Mouse (Mus musculus) brain, embryonic 14.5 days (tissue): ENCODE measurements around the gene Cyba. TPM values are rescaled to one million over a fixed set of nuclear protein-coding genes. Genes with fewer than 3 reads are reported as not detected.

Experiments used
- DNase-seq: peaks from one replicate; pipeline ENCODE4 v3.0.0-alpha.2; 2011; ENCODE audit warnings: low read depth
- CTCF ChIP-seq: fragments of 200-500 bp; IDR thresholded peaks from 2 replicates; pipeline ENCODE4 v1.5.1; 2012; ENCODE audit warnings: inconsistent platforms, mild to moderate bottlenecking, moderate library complexity, borderline replicate concordance; ENCODE audit not compliant: insufficient read depth, insufficient read length; ENCODE audit errors: extremely low read depth
- POLR2A ChIP-seq: fragments of 200-500 bp; IDR thresholded peaks from 2 replicates; pipeline ENCODE4 v1.6.1; 2012; ENCODE audit warnings: mild to moderate bottlenecking, inconsistent platforms, borderline replicate concordance; ENCODE audit not compliant: poor library complexity, insufficient read depth, insufficient read length, severe bottlenecking; ENCODE audit errors: extremely low read depth
- polyA plus RNA-seq: library from polyadenylated mRNA; depleted of rRNA; stranded (reverse); fragments of >200 nt; gene quantifications from 2 replicates; pipeline ENCODE4 v1.2.3, GENCODE M21; 2012

Gene Cyba
- polyA plus RNA-seq, 1 experiment: 22.3 TPM

DNA sequence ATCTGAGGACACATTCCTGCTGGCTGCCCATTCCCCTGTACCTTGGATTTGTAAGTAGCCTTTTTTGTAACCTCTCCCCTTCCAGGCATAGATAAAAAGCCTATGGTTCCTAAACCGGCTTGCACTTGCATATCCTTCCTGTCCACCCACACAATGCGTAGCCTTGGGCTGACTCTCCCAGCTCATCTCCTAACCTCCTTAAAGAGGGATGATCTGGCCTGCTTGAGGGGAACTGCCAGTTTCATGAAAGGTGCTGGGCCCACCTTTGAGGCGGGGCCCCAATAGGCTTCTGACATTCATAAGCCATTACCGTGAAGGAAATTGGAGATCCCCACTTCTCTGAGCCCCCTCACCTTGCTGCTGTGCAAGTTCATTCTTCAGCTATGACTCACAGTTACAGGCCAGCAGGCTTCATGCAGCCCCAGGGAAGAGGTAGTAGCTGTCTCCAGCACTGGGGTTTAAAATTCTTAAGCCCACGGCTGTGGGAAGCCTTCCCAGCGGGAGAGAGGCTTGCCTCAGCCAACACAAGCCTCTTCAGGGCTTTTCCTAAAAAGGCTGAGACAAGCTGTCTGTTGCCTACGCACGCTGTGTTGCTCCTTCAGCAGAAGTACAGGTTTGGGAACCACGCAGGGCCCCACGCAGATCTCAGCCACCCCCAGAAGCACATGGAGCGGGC, 28.9 kb upstream of the Cyba start:
- no peak for DNase-seq
- TF ChIP-seq POLR2A (no peak), CTCF (no peak)

DNA sequence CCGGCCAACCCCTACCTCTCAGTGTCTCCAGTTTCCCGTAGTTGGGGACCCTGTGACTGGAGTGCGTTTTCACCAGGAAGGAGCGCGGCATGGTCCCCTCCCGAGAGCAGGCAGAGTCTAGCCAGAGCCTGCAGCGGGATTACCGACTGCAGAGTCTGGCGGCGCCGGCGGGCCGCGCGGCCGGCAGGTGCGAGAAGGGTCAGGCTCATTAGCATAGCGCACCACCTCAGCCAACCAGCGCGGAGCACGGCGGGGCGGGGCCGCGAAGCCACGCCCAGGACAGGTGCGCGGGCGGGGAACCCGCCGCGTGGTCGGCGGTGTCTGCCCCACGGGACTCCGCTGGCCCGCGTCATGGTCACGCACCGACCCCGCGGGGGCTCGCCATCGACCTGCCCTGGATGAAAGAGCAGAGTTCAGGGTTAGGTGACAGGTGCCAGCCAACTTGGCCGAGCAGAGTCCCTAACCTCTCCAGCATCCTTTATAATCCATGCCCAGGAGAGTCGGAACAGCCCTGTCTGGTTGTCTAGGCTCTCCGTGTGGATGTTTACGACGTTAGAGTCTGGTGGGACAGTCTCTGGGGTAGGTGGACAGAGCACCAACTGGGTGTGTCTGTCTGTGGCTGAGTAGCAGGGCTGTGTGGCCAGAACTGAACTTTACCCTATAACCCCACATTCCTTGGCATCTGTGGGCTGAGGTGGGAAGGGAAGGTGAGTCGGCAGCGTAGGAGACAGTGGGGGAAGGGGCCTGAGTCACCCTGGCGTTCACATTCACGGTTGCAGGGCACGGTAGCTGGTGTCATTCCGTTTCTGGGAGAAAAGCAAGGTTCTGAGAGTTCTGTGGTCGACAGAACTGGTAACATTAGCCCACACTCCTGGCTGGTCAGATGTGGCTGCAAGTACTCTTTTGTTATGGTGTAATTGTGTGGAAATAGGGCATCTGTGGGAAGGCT, 28.1 kb upstream of the Cyba start, which contains the start of gene Snai3:
TSS of gene Snai3 (minus strand) at position 210 of the 949 bp plus-strand sequence.
- TF ChIP-seq CTCF (no peak), POLR2A (no peak)
- DNase-seq: peak; percentile 34

DNA sequence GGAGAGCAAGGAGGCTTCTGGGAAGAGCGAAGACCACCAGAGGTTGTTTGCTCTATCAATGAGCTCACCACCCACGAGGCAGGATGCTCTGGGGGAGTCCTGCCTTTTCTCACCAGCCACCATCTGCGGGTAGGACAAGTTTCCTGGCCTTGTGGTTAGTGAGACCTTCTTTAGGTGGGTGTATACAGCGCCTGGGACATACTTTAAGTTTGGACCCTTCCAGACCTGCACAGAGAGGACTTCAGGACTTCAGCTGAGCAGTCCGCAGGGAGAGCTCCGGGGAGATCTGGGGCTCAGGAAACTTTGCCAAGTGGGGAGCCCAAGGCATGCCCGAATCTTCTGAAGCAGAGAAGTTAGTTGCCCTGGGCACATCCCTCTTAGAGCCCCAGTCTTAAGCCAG, 27.3 kb upstream of the Cyba start:
- TF ChIP-seq POLR2A (no peak), CTCF (no peak)
- no peak for DNase-seq

DNA sequence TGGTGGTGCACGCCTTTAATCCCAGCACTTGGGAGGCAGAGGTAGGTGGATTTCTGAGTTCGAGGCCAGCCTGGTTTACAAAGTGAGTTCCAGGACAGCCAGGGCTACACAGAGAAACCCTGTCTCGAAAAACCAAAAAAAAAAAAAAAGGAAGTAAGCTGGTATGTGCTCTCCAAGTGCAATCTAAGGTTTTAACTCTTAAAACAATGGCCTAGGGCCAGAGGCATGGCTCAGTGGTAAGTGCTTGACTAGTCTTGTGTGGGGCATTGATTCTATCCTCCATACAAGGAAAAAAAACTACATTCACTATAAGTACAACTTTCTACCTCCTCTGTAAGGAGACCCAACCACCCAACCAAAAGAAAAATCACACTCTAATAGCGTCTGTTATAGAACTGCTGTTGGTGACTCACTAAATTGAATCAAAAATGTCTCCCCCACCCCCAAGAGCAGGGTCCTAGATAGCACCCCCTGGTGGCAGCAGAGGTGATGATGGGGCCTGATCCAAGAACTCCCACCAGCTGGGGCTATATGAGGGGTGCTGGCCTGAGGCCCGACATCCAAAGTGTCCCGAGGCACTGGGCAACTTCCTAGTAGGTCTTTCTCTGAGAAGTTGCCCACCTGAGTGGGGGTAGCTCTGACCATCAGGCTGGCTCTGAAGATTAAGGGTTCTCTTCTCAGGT, 26.6 kb upstream of the Cyba start:
- DNase-seq: no peak
- TF ChIP-seq CTCF: peak; percentile 39; the same call in 1 of the 2 replicates
- no peak for TF ChIP-seq POLR2A

DNA sequence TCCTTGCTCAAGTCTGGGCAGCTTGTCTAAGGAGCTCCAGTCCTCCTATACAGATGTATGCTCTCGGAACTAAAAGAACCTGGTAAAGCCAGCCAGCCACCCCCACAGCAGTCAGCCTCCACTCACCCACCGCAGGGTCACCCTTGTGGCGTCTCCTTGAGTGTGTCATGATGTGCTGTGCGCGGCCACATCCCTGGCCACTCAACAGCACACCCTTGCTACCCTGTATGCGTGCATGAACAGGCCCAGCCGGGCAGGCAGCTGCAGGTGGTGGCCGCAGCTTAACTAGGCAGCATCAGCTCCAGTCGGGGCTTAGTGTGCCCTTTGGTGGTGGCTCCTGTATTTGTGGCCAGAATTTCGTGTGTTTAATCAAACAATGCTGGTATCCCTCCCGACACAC, 24.4 kb upstream of the Cyba start:
- TF ChIP-seq CTCF: no peak
- TF ChIP-seq POLR2A: no peak
- no peak for DNase-seq

DNA sequence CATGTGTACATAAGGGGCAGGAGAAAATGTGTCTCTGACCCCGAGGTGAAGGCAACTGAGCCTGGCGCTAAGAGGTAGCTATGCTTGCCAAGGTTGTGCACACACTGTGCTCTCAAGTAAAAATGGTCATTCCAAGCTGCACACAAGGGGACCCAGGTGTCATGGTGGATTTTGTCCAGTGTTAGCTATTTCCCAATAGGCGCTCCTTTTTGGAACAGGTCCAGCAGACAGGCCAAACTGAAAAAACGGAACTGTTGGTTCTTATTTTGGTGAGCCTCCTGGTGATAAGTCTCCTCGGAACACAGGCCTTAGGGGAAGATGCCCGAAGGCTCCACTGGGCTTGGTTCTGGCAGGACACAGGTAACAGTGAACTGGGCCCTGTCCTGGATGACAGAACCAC, 21.7 kb upstream of the Cyba start:
- TF ChIP-seq CTCF: no peak
- no peak for TF ChIP-seq POLR2A
- DNase-seq: no peak

DNA sequence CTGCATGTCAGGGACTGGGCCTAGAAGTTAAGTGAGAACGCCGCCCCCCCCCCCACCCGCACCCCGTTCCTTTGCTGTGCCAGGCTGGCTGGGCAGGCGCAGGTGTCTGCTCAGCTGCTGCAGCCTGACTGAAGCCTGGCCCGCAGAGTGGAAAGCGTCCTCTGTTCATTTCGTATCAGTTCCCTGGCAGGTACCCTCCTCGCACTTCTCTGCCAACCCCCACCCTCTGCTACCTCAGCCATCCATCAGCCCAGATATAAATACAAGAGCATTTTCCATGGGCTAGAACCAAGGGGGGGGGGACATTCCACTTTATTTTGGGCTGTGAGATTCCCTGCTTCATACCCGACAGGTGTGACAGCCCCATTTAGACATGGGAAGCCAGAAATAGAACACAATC, 19.4 kb upstream of the Cyba start:
- no peak for DNase-seq
- TF ChIP-seq CTCF (no peak), POLR2A (no peak)

DNA sequence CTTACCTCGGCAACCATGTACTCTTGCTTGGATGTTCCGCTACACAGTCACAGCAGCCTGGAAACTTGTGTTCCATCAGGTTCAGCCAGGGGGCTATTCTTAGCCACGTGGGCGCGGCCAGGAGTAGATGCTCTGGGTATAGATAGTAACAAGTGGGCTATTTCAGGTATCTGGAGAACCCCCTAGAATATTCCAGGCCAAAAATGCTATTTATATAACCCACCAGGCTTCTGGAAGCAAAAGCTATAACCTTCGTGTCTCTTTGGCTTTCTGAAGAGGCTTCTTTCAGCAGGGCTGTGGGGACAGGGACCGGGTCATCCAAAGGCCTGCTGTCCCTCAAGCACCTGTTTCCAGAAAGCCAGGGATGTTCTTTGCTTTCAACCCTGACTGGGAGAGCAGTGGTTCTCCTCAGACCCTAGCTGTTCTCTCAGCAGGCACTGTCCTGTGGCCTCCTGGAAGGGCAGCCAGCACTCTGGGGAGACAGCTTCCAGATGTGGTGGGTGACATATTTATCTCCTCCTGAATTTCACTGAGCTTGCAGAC, 18.5 kb upstream of the Cyba start:
- no peak for DNase-seq
- TF ChIP-seq POLR2A: no peak
- no peak for TF ChIP-seq CTCF

DNA sequence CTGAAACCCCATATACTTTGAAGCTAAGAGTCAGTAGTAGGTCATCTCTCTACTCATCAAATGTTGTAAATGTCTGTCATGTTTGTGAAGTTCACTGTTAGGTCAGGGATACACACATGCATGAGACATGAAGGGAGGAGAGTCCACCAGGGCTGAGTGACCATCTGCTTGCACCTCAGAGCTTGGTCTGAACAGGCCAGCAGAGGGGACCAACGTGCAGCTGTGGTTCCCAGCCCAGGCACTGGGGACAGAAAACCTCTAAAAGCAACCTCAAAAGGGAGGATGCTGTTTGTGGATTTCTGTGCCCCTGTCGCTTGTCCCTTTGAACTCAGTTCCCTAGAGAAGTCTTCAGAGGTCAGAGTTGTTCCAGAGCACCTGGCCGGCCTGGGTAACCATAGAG, 12.5 kb upstream of the Cyba start:
- no peak for TF ChIP-seq CTCF
- no peak for TF ChIP-seq POLR2A

DNA sequence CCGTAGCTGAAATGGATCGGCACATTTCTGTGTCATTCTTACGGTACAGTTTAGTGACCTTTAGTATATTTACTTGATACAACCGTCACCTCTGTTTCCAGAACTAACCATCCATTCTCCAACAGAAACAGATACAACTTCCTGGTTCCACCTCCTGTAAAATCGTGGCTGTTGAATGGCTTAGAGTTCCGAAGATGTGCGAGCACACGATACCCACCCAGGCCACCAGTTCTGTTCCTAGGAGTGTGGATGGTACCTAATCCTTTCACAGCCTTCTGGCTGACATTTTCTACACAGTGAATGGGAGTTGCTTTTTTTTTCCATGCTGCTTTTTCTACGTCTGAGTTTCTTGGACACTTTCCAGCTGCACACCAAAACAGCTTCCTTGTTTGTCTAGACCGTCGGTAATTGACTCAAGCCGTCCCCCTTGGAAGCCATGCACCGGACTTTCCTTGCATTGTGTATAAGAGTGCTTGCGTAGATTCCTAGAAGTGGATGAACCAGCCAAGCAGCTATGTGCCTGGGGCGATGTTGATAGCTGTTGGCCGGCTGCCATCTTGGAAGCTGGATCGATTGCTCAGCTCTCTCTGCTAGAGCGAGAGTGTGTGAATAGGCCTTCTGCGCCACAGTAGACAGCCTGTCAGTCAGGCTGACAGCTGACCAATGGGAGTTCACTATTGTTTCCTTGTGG, 11.5 kb upstream of the Cyba start:
- DNase-seq: peak; percentile 97
- TF ChIP-seq CTCF (no peak), POLR2A (peak; percentile 19; the same call in 1 of the 2 replicates)

More for the DNA sequence above, 12.5 kb upstream of the Cyba start:
- no peak for DNase-seq

DNA sequence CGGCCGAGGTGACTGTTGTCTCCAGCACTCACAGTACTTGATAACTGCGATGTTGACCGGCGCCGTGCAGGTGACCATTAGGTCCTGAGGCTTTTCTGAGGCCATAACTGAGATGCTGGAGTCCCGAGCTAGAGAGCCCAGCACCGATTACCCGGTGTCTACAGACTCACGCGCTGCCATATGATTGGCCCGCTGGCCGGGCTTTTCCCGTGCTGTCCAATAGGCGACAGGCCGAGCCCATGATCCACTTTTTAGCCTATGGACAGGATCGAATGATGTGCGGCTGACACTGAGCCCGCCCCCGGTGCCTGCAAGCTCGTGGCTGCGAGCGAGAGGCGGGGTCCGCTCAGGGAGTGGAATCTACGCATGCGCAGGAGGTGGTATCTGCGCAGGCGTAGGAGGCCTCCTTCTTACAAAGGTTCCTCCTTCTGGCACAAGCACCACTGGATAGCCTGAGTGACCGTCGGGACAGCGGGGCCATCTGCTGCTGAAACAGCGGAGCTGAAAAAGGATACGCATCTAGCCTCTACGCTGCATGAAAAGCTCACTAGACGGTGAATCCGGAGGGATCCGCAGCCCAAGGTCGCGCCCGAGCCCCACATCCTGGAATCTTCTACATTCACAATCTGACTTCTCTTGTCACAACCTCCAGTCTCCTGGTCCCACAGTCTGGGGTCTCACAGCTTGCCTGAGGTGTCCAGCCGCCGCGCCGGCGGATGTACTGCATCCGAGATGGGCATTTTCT, 10.7 kb upstream of the Cyba start, which contains the start of gene Mvd:
TSS of gene Mvd (minus strand) at position 161 of the 745 bp plus-strand sequence.
- peak; percentile 100 for DNase-seq
- peak; percentile 75; the same call in 1 of the 2 replicates for TF ChIP-seq POLR2A
- no peak for TF ChIP-seq CTCF
